Mouse (Mus musculus) hindbrain, embryonic 14.5 days (tissue): ENCODE data around the gene Tm4sf1. TPM values are rescaled to one million over a fixed set of nuclear protein-coding genes. Genes with fewer than 3 reads are reported as not detected.

ENCODE experiments used
- ATAC-seq: fragments of 200-750 bp; cut with Nextera tagmentation; 2 replicates; pipeline ENCODE4 v1.8.0; 2017; ENCODE audit warnings: moderate number of reproducible peaks, mild to moderate bottlenecking, moderate TSS enrichment, moderate library complexity; ENCODE audit not compliant: low FRiP score
- DNase-seq: peaks from one replicate; pipeline ENCODE4 v3.0.0-alpha.2; 2015; ENCODE audit warnings: low spot score
- H3K27ac ChIP-seq: fragments of 300-500 bp; sonication (generic); 2 replicates; pipeline ENCODE4 v1.5.1; 2014; ENCODE audit warnings: mild to moderate bottlenecking, moderate library complexity
- H3K27me3 ChIP-seq: fragments of 300-500 bp; sonication (generic); 2 replicates; pipeline ENCODE4 v1.6.1; 2014; ENCODE audit warnings: mild to moderate bottlenecking, low read length, mixed read lengths; ENCODE audit not compliant: control insufficient read depth, insufficient read depth
- H3K36me3 ChIP-seq: fragments of 300-500 bp; sonication (generic); replicated peaks from 2 replicates; pipeline ENCODE4 v1.6.1; 2014; ENCODE audit not compliant: control insufficient read depth, insufficient read depth
- H3K4me1 ChIP-seq: fragments of 300-500 bp; sonication (generic); replicated peaks from 2 replicates; pipeline ENCODE4 v1.6.1; 2014; ENCODE audit warnings: antibody characterized with exemption, low read length, mixed read lengths; ENCODE audit not compliant: control insufficient read depth, insufficient read depth
- H3K4me2 ChIP-seq: fragments of 300-500 bp; sonication (generic); replicated peaks from 2 replicates; pipeline ENCODE4 v1.6.1; 2014; ENCODE audit warnings: mild to moderate bottlenecking, moderate library complexity
- H3K4me3 ChIP-seq: fragments of 300-500 bp; sonication (generic); replicated peaks from 2 replicates; pipeline ENCODE4 v1.5.1; 2014; ENCODE audit warnings: mild to moderate bottlenecking, low read length
- H3K9ac ChIP-seq: fragments of 300-500 bp; sonication (generic); 2 replicates; pipeline ENCODE4 v1.6.1; 2014
- H3K9me3 ChIP-seq: fragments of 300-500 bp; sonication (generic); 2 replicates; pipeline ENCODE4 v1.6.1; 2016; ENCODE audit warnings: low read length; ENCODE audit not compliant: control insufficient read depth
- WGBS: fragments of 180-500 bp; shearing (Covaris S2); extraction: QIAGEN DNeasy Blood & Tissue Kit; methylation state at CpG from one replicate; pipeline ENCODE4 v1.1.7; 2014; 5-methylcytosine and 5-hydroxymethylcytosine counted together
- polyA plus RNA-seq: library from polyadenylated mRNA; unstranded; fragments of >200 nt; fragmentation: Nextera tagmentation; extraction: Ambion mirVana; gene quantifications from 2 replicates; pipeline ENCODE4 v1.2.1, GENCODE M21; 2014

Tm4sf1 gene
- polyA plus RNA-seq, 1 experiment from 2014 or later, result 38.6 TPM

DNA sequence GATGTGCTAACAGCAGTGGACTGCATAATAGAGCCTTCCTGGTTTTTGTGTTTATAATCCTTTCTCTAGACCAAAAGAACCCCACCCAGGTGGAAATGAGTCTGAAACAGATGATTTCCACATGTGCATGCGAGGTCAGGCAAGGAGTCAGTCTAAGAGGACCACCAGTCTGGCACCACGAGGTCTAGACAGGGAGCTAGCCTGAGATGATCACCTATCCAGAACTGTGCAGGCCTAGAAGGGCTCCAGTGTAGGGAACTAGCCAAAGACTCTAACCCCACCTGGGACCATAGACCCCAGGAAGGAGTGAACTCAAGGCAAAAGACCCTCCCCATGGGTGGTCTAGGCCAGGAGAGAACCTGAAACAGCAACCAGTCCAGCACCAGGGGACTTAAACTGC, 48.7 kb downstream of the Tm4sf1 start:
- Histone ChIP-seq H3K27me3 (no peaks in the 10 kb centered on the region), H3K4me1 (no peaks in the 10 kb centered on the region), H3K27ac (no peak overlapping the region), H3K4me2 (no peak overlapping the region), H3K36me3 (no peaks in the 10 kb centered on the region), H3K4me3 (no peak overlapping the region), H3K9me3 (0 out of 2 replicates have a peak, but pooled peaks cover 2% of the 10 kb centered on the region), H3K9ac (no peak overlapping the region)
- no peak for DNase-seq
- no peak for ATAC-seq
- 72% methylated on average over 2 of the region's 2 CpGs for WGBS

DNA sequence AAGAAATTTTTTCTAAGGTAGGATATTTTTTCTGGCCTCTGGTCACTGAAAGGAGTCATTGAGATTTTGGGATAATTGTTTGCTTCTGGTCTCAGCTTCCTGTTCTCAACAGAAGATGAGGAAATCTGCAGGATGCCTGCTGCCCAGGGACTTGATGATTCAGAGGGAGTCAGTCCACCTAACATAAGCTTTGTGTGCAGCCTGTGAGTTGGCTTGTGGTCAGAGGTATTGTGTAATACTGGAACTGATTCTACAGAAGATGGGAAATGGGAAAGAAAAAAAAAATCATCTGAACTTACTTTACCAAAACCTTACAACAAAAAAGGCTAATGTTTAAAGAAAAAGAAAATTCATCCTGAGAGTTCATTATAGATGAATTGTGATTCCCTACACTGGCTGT, 49.2 kb downstream of the Tm4sf1 start:
- DNase-seq (no peak), ATAC-seq (no peak)
- Histone ChIP-seq H3K27me3 (no peaks in the 10 kb centered on the region), H3K9ac (no peak overlapping the region), H3K4me3 (no peak overlapping the region), H3K27ac (no peak overlapping the region), H3K4me2 (no peak overlapping the region), H3K4me1 (no peaks in the 10 kb centered on the region), H3K9me3 (0 out of 2 replicates have a peak, but pooled peaks cover 3% of the 10 kb centered on the region), H3K36me3 (no peaks in the 10 kb centered on the region)

DNA sequence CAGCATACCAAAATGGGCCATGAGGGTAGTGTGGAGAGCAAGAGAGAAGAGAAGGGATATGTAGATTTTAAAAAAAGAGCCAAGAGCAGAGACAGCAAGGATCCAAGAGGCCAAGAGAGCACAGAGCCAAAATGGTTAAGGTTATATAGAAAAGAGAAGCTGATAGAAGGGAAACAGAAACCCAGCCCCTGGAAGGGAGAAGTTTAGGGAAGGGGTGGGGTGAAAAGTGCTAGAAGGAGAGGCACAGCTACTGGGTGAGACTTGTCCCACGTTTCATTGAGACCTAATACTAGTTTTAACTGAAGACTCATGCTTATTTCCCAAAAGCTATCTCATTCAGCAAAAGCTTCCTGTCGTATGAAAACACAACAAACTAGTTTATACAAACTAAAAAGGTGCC, 56.5 kb downstream of the Tm4sf1 start:
- H3K36me3 ChIP-seq, result no peaks in the 10 kb centered on the region
- WGBS, result 74% methylated on average over 2 of the region's 2 CpGs
- DNase-seq (no peak), ATAC-seq (no peak)
- H3K4me2 ChIP-seq, result no peak overlapping the region
- H3K4me3 ChIP-seq, result no peak overlapping the region
- H3K27me3 ChIP-seq, result no peaks in the 10 kb centered on the region
- no peak overlapping the region for H3K27ac ChIP-seq
- H3K4me1 ChIP-seq, result no peaks in the 10 kb centered on the region
- H3K9ac ChIP-seq, result no peak overlapping the region
- H3K9me3 ChIP-seq, result peaks cover 9% of the 10 kb centered on the region; the same call in 1 of the 2 replicates

Other genes starting within 250 kb of the Tm4sf1 start
- 0.18 and 0.76 TPM in 2 replicates for gene Tm4sf4, start 123.3 kb upstream of the Tm4sf1 start, polyA plus RNA-seq